In the genomic region with DNA sequence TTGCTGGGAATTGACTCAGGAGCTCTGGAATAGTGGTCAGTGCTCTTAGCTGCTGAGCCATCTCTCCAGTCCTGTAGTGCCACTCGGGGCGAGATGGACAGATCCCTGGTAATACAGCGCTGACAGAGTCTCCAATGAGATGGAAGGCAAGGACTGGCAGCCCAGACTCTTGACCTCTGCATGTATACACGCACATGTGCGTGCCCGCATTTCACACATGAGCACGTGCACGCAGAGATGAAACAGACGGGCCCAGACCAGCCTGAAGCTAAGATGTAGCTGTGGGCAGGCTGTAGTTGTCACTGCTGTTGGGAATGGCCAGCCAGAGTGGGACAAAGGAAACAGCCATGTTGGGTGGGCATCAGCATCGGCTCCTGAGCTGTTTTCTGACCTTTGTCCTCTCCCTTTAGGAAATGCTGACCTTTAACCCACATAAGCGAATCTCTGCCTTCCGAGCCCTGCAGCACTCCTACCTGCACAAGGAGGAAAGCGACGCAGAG, we compare ENCODE assay signal across 17 mouse cellular contexts. TPM values are rescaled to one million over a fixed set of nuclear protein-coding genes. Genes with fewer than 3 reads are reported as not detected.
DNase-seq lines count a peak whose midpoint lies in the region; ATAC-seq and TF ChIP-seq lines count a peak whose summit lies in the region.
"Had no signal": no experiment of that assay in that cellular context is flagged by ENCODE, and none has a peak within 500 bp of the region (broad histone marks: within the 10 kb centered on the region; RNA-seq: fewer than 3 reads in every experiment).

No protein-coding gene starts in this region.

- H3K4me1 ChIP-seq in heart, adult 2 months (ENCODE audit: control insufficient read depth, insufficient read depth, low read length) = peaks cover 9% of the 10 kb centered on the region
- peaks cover 31% of the 10 kb centered on the region for H3K4me1 ChIP-seq in midbrain, embryonic 14.5 days (ENCODE audit: control insufficient read depth, insufficient read depth, low read length)
- H3K4me1 ChIP-seq in midbrain, postnatal 0 days (ENCODE audit: insufficient read depth, low read length) = peaks cover 4% of the 10 kb centered on the region; the same call in 1 of the 2 replicates
- H3K4me1 ChIP-seq in embryonic facial prominence, embryonic 12.5 days = peaks cover 31% of the 10 kb centered on the region
- H3K4me1 ChIP-seq in liver, postnatal 0 days (ENCODE audit: insufficient read depth) = peaks cover 47% of the 10 kb centered on the region

- no peaks in the 10 kb centered on the region for H3K79me2 ChIP-seq in heart, adult 2 months (replicated peaks; ENCODE audit: control insufficient read depth, insufficient read depth, low read length)

- ATAC-seq in midbrain, embryonic 14.5 days (ENCODE audit: low FRiP score, low TSS enrichment) = no peak
- no peak for ATAC-seq in midbrain, postnatal 0 days (ENCODE audit: low FRiP score)
- ATAC-seq in embryonic facial prominence, embryonic 12.5 days (ENCODE audit: insufficient number of reproducible peaks, insufficient read depth, low FRiP score, low TSS enrichment) = no peak
- ATAC-seq in liver, postnatal 0 days = no peak
- ATAC-seq: CD4-positive, CD25-positive, alpha-beta regulatory T cell, adult 4 months had no signal

- H3K36me3 ChIP-seq in heart, adult 2 months (ENCODE audit: control insufficient read depth, insufficient read depth, low read length) = no peaks in the 10 kb centered on the region
- H3K36me3 ChIP-seq in midbrain, embryonic 14.5 days (ENCODE audit: control insufficient read depth, insufficient read depth, low read length) = peaks cover 38% of the 10 kb centered on the region
- H3K36me3 ChIP-seq in midbrain, postnatal 0 days (ENCODE audit: insufficient read depth, low read length) = peaks cover 35% of the 10 kb centered on the region
- H3K36me3 ChIP-seq in embryonic facial prominence, embryonic 12.5 days = peaks cover 42% of the 10 kb centered on the region
- H3K36me3 ChIP-seq in liver, postnatal 0 days (replicated peaks; ENCODE audit: insufficient read depth, low read length) = peaks cover 30% of the 10 kb centered on the region

- H3K4me3 ChIP-seq in heart, adult 2 months = no peak overlapping the region
- peak overlapping the region; percentile 9; the same call in 1 of the 2 replicates for H3K4me3 ChIP-seq in midbrain, embryonic 14.5 days (replicated peaks; ENCODE audit: low read depth, low read length)
- H3K4me3 ChIP-seq in midbrain, postnatal 0 days (ENCODE audit: low read depth, low read length) = no peak overlapping the region
- H3K4me3 ChIP-seq in embryonic facial prominence, embryonic 12.5 days = no peak overlapping the region
- no peak overlapping the region for H3K4me3 ChIP-seq in liver, postnatal 0 days (ENCODE audit: low read depth, low read length)
- no peak overlapping the region for H3K4me3 ChIP-seq in left cerebral cortex, adult 2 months
- H3K4me3 ChIP-seq: limb, embryonic 15.5 days had no signal

- 91% methylated on average over 14 of the region's 14 CpGs for WGBS in heart, adult 2 months
- WGBS in midbrain, embryonic 14.5 days = 90% methylated on average over 14 of the region's 14 CpGs
- WGBS in midbrain, postnatal 0 days = 89% methylated on average over 14 of the region's 14 CpGs
- 89% methylated on average over 14 of the region's 14 CpGs for WGBS in embryonic facial prominence, embryonic 12.5 days
- 78% methylated on average over 14 of the region's 14 CpGs for WGBS in liver, postnatal 0 days (ENCODE audit: insufficient replicate concordance)

- no peak for DNase-seq in heart, adult 2 months
- DNase-seq in heart, adult 18-20 months = no peak
- no peak for DNase-seq in midbrain, embryonic 14.5 days
- no peak for DNase-seq in midbrain, postnatal 0 days (ENCODE audit: low spot score)
- DNase-seq in liver, postnatal 0 days = peak; percentile 14
- no peak for DNase-seq in thymus, postnatal 0 days (ENCODE audit: low spot score)
- no peak for DNase-seq in left cerebral cortex, adult 2 months (ENCODE audit: extremely low spot score in 1 of 2, low spot score in 2 of 2)
- DNase-seq: cerebellum, adult 18-20 months; heart, postnatal 36 days; kidney, adult 18-20 months; layer of hippocampus, postnatal 36 days; lung, postnatal 14 days; right cerebral cortex, postnatal 25 days; thymus, postnatal 14 days had no signal

- TF ChIP-seq EP300 in heart, adult 2 months (IDR thresholded peaks at IDR 0.05; ENCODE audit: insufficient read depth, low read depth, low read length) = no peak
- TF ChIP-seq EP300 in liver, postnatal 0 days (IDR thresholded peaks at IDR 0.05; ENCODE audit: low read depth) = no peak

- no peak overlapping the region for H3K4me2 ChIP-seq in midbrain, embryonic 14.5 days (ENCODE audit: low read length)
- H3K4me2 ChIP-seq in midbrain, postnatal 0 days (ENCODE audit: low read depth, low read length, poor library complexity, severe bottlenecking) = no peak overlapping the region
- no peak overlapping the region; the same call in 1 of the 2 replicates for H3K4me2 ChIP-seq in embryonic facial prominence, embryonic 12.5 days (replicated peaks)
- no peak overlapping the region for H3K4me2 ChIP-seq in liver, postnatal 0 days (ENCODE audit: low read depth, low read length)
- H3K4me2 ChIP-seq: limb, embryonic 15.5 days had no signal

- no peak overlapping the region for H3K27ac ChIP-seq in heart, adult 2 months
- no peak overlapping the region for H3K27ac ChIP-seq in midbrain, embryonic 14.5 days (replicated peaks; ENCODE audit: low read depth, low read length)
- no peak overlapping the region for H3K27ac ChIP-seq in midbrain, postnatal 0 days (ENCODE audit: low read depth, low read length)
- H3K27ac ChIP-seq in embryonic facial prominence, embryonic 12.5 days = peak overlapping the region; percentile 30; the same call in 1 of the 2 replicates
- H3K27ac ChIP-seq in liver, postnatal 0 days (ENCODE audit: low read depth) = peak overlapping the region; percentile 58
- H3K27ac ChIP-seq in left cerebral cortex, adult 2 months = no peak overlapping the region
- H3K27ac ChIP-seq: limb, embryonic 15.5 days had no signal

- TF ChIP-seq POLR2A in heart, adult 2 months (IDR thresholded peaks at IDR 0.05; ENCODE audit: insufficient read depth, low read depth, low read length) = 0 out of 2 replicates have a peak, but pooled peaks have one; percentile 9

- TF ChIP-seq CTCF in heart, adult 2 months (IDR thresholded peaks at IDR 0.05) = no peak
- TF ChIP-seq CTCF in midbrain, postnatal 0 days (IDR thresholded peaks at IDR 0.05) = no peak
- TF ChIP-seq CTCF in liver, postnatal 0 days (IDR thresholded peaks at IDR 0.05; ENCODE audit: low read depth) = no peak
- no peak for TF ChIP-seq CTCF in left cerebral cortex, adult 2 months (IDR thresholded peaks at IDR 0.05)

- H3K27me3 ChIP-seq in heart, adult 2 months (ENCODE audit: control insufficient read depth, insufficient read depth, low read length) = no peaks in the 10 kb centered on the region
- no peaks in the 10 kb centered on the region for H3K27me3 ChIP-seq in midbrain, embryonic 14.5 days (ENCODE audit: control insufficient read depth, insufficient read depth, low read length)
- H3K27me3 ChIP-seq in midbrain, postnatal 0 days (ENCODE audit: insufficient read depth, low read length) = no peaks in the 10 kb centered on the region
- H3K27me3 ChIP-seq in embryonic facial prominence, embryonic 12.5 days = peaks cover under 1% of the 10 kb centered on the region
- peaks cover 3% of the 10 kb centered on the region for H3K27me3 ChIP-seq in liver, postnatal 0 days (ENCODE audit: insufficient read depth, low read length)
- H3K27me3 ChIP-seq: limb, embryonic 15.5 days had no signal

- intact Hi-C loops in heart, adult 2 months (cut with DNase I) = loop anchor here (10.0 kb wide), 1 partner anchor 1678 kb away; the partner anchor contains the start of genes Dgka and Pym1
- intact Hi-C loops in left cerebral cortex, adult 2 months (cut with DNase I) = no loop called here

- no peaks in the 10 kb centered on the region for H3K9me3 ChIP-seq in midbrain, embryonic 14.5 days (ENCODE audit: control insufficient read depth, low read length)
- H3K9me3 ChIP-seq in midbrain, postnatal 0 days (ENCODE audit: low read length) = no peaks in the 10 kb centered on the region
- H3K9me3 ChIP-seq in embryonic facial prominence, embryonic 12.5 days = no peaks in the 10 kb centered on the region
- no peaks in the 10 kb centered on the region for H3K9me3 ChIP-seq in liver, postnatal 0 days (ENCODE audit: low read length)
- H3K9me3 ChIP-seq: limb, embryonic 15.5 days had no signal

- H3K9ac ChIP-seq in heart, adult 2 months (ENCODE audit: low read depth, low read length) = no peak overlapping the region
- no peak overlapping the region for H3K9ac ChIP-seq in midbrain, embryonic 14.5 days (replicated peaks; ENCODE audit: low read length)
- H3K9ac ChIP-seq in midbrain, postnatal 0 days (replicated peaks; ENCODE audit: low read length, poor library complexity, severe bottlenecking) = no peak overlapping the region
- H3K9ac ChIP-seq in embryonic facial prominence, embryonic 12.5 days = no peak overlapping the region
- H3K9ac ChIP-seq in liver, postnatal 0 days (replicated peaks) = no peak overlapping the region
- H3K9ac ChIP-seq: limb, embryonic 15.5 days had no signal

RNA-seq across cellular contexts. Expression of gene Cdk4, which starts 3.2 kb away (rescaled TPM):
- total RNA-seq in heart, adult 2 months (2021) = 10 to 100 TPM; 77.8 to 83.0 TPM
- polyA plus RNA-seq in heart, adult 2 months (2012; rRNA removed) = 110 and 139 TPM in 2 replicates
- 10 to 100 TPM; 81.5 to 84.1 TPM for total RNA-seq in heart, adult 18-20 months (2021)
- 1,072 and 1,231 TPM in 2 replicates for polyA plus RNA-seq in midbrain, embryonic 14.5 days (2014; fragmentation: Nextera tagmentation; extraction: Ambion mirVana)
- 311 and 365 TPM in 2 replicates for total RNA-seq in midbrain, postnatal 0 days (2014; rRNA removed)
- 364 and 374 TPM in 2 replicates for polyA plus RNA-seq in midbrain, postnatal 0 days (2015; fragmentation: Nextera tagmentation; extraction: Ambion mirVana)
- polyA plus RNA-seq in embryonic facial prominence, embryonic 12.5 days (2016; fragmentation: Nextera tagmentation; extraction: Ambion mirVana) = 2,215 and 2,234 TPM in 2 replicates
- polyA plus RNA-seq in liver, postnatal 0 days (2015; fragmentation: Nextera tagmentation; extraction: Ambion mirVana) = 209 and 225 TPM in 2 replicates
- polyA plus RNA-seq in thymus, postnatal 0 days (2015; fragmentation: Nextera tagmentation; extraction: Ambion mirVana) = 889 and 1,028 TPM in 2 replicates
- total RNA-seq in left cerebral cortex, adult 2 months (2021) = 10 to 100 TPM; 74.4 to 75.2 TPM

RNA-seq across cellular contexts. Expression of gene Tspan31, which starts 3.5 kb away (rescaled TPM):
- total RNA-seq in heart, adult 2 months (2021) = 10 to 100 TPM; 39.3 to 51.0 TPM
- 67.6 and 130 TPM in 2 replicates for polyA plus RNA-seq in heart, adult 2 months (2012; rRNA removed)
- 10 to 100 TPM; 44.7 to 47.4 TPM for total RNA-seq in heart, adult 18-20 months (2021)
- polyA plus RNA-seq in midbrain, embryonic 14.5 days (2014; fragmentation: Nextera tagmentation; extraction: Ambion mirVana) = 67.7 and 71.7 TPM in 2 replicates
- 109 and 122 TPM in 2 replicates for total RNA-seq in midbrain, postnatal 0 days (2014; rRNA removed)
- 101 and 104 TPM in 2 replicates for polyA plus RNA-seq in midbrain, postnatal 0 days (2015; fragmentation: Nextera tagmentation; extraction: Ambion mirVana)
- polyA plus RNA-seq in embryonic facial prominence, embryonic 12.5 days (2016; fragmentation: Nextera tagmentation; extraction: Ambion mirVana) = 167 and 170 TPM in 2 replicates
- 224 and 230 TPM in 2 replicates for polyA plus RNA-seq in liver, postnatal 0 days (2015; fragmentation: Nextera tagmentation; extraction: Ambion mirVana)
- polyA plus RNA-seq in thymus, postnatal 0 days (2015; fragmentation: Nextera tagmentation; extraction: Ambion mirVana) = 49.9 and 60.5 TPM in 2 replicates
- total RNA-seq in left cerebral cortex, adult 2 months (2021) = 10 to 100 TPM; 63.7 to 64.4 TPM

RNA-seq across cellular contexts. Expression of gene March9, which starts 6.6 kb away (rescaled TPM):
- 1 to 10 TPM; 2.8 to 3.1 TPM for total RNA-seq in heart, adult 2 months (2021)
- 2.5 and 2.7 TPM in 2 replicates for polyA plus RNA-seq in heart, adult 2 months (2012; rRNA removed)
- 1 to 10 TPM; 2.9 to 3.5 TPM for total RNA-seq in heart, adult 18-20 months (2021)
- 11.8 and 17.4 TPM in 2 replicates for polyA plus RNA-seq in midbrain, embryonic 14.5 days (2014; fragmentation: Nextera tagmentation; extraction: Ambion mirVana)
- 84.0 and 90.0 TPM in 2 replicates for total RNA-seq in midbrain, postnatal 0 days (2014; rRNA removed)
- 8.6 and 9.8 TPM in 2 replicates for polyA plus RNA-seq in midbrain, postnatal 0 days (2015; fragmentation: Nextera tagmentation; extraction: Ambion mirVana)
- 2.2 and 2.4 TPM in 2 replicates for polyA plus RNA-seq in embryonic facial prominence, embryonic 12.5 days (2016; fragmentation: Nextera tagmentation; extraction: Ambion mirVana)
- 0.04 and 0.06 TPM in 2 replicates for polyA plus RNA-seq in liver, postnatal 0 days (2015; fragmentation: Nextera tagmentation; extraction: Ambion mirVana)
- polyA plus RNA-seq in thymus, postnatal 0 days (2015; fragmentation: Nextera tagmentation; extraction: Ambion mirVana) = 0.30 and 0.52 TPM in 2 replicates
- 10 to 100 TPM; 18.1 to 22.5 TPM for total RNA-seq in left cerebral cortex, adult 2 months (2021)

RNA-seq across cellular contexts. Expression of gene Agap2, which starts 8.5 kb away (rescaled TPM):
- total RNA-seq in heart, adult 2 months (2021) = 1 to 10 TPM; 5.0 to 5.5 TPM
- 2.9 and 4.8 TPM in 2 replicates for polyA plus RNA-seq in heart, adult 2 months (2012; rRNA removed)
- 1 to 10 TPM; 4.2 to 6.1 TPM for total RNA-seq in heart, adult 18-20 months (2021)
- 8.1 and 13.1 TPM in 2 replicates for polyA plus RNA-seq in midbrain, embryonic 14.5 days (2014; fragmentation: Nextera tagmentation; extraction: Ambion mirVana)
- 330 and 343 TPM in 2 replicates for total RNA-seq in midbrain, postnatal 0 days (2014; rRNA removed)
- 5.4 and 6.3 TPM in 2 replicates for polyA plus RNA-seq in midbrain, postnatal 0 days (2015; fragmentation: Nextera tagmentation; extraction: Ambion mirVana)
- 0.32 and 0.82 TPM in 2 replicates for polyA plus RNA-seq in embryonic facial prominence, embryonic 12.5 days (2016; fragmentation: Nextera tagmentation; extraction: Ambion mirVana)
- polyA plus RNA-seq in liver, postnatal 0 days (2015; fragmentation: Nextera tagmentation; extraction: Ambion mirVana) = 0.33 and 0.88 TPM in 2 replicates
- 12.3 and 13.5 TPM in 2 replicates for polyA plus RNA-seq in thymus, postnatal 0 days (2015; fragmentation: Nextera tagmentation; extraction: Ambion mirVana)
- 100 to 1,000 TPM; 627 to 694 TPM for total RNA-seq in left cerebral cortex, adult 2 months (2021)

RNA-seq across cellular contexts. Expression of gene Cyp27b1, which starts 18.5 kb away (rescaled TPM):
- total RNA-seq in heart, adult 2 months (2021) = under 1 TPM in 1 of 2 experiments, not detected in 1; 0.10 TPM
- polyA plus RNA-seq in heart, adult 2 months (2012; rRNA removed) = 0.12 and 0.35 TPM in 2 replicates
- total RNA-seq in heart, adult 18-20 months (2021) = under 1 TPM; 0.20 to 0.23 TPM
- polyA plus RNA-seq in midbrain, embryonic 14.5 days (2014; fragmentation: Nextera tagmentation; extraction: Ambion mirVana) = not detected in 2 replicates
- 0.22 TPM in 1 of 2 replicates, not detected in the other for total RNA-seq in midbrain, postnatal 0 days (2014; rRNA removed)
- polyA plus RNA-seq in midbrain, postnatal 0 days (2015; fragmentation: Nextera tagmentation; extraction: Ambion mirVana) = 0.13 TPM in 1 of 2 replicates, not detected in the other
- polyA plus RNA-seq in embryonic facial prominence, embryonic 12.5 days (2016; fragmentation: Nextera tagmentation; extraction: Ambion mirVana) = 0.09 and 0.10 TPM in 2 replicates
- polyA plus RNA-seq in liver, postnatal 0 days (2015; fragmentation: Nextera tagmentation; extraction: Ambion mirVana) = not detected in 2 replicates
- 0.05 and 0.09 TPM in 2 replicates for polyA plus RNA-seq in thymus, postnatal 0 days (2015; fragmentation: Nextera tagmentation; extraction: Ambion mirVana)
- total RNA-seq in left cerebral cortex, adult 2 months (2021) = under 1 TPM; 0.36 to 0.77 TPM

Comparison
In these comparisons a context has a peak if more than half of its experiments do, and no peak if none do; other contexts are left out.
1. H3K27ac ChIP-seq: peak in embryonic facial prominence, embryonic 12.5 days (single experiment) and liver, postnatal 0 days (single experiment); none in heart, adult 2 months (single experiment), midbrain, embryonic 14.5 days (single experiment), midbrain, postnatal 0 days (single experiment) and left cerebral cortex, adult 2 months (single experiment).